Mouse (Mus musculus) bone marrow, adult 2 months (tissue): Measurements from ENCODE around the gene Proser1. TPM values are rescaled to one million over a fixed set of nuclear protein-coding genes. Genes with fewer than 3 reads are reported as not detected.

Experiments
- H3K27ac ChIP-seq: fragments of 200-500 bp; 2 replicates; pipeline ENCODE4 v1.5.1; 2012; ENCODE audit warnings: low read depth, mild to moderate bottlenecking, control low read depth, inconsistent platforms, low read length; ENCODE audit not compliant: control insufficient read depth, poor library complexity, insufficient read depth
- H3K4me1 ChIP-seq: fragments of 200-500 bp; 2 replicates; pipeline ENCODE4 v1.6.1; 2011; ENCODE audit warnings: low read length; ENCODE audit not compliant: control insufficient read depth, insufficient read depth
- H3K4me3 ChIP-seq: fragments of 200-500 bp; replicated peaks from 2 replicates; pipeline ENCODE3; 2011; ENCODE audit warnings: mild to moderate bottlenecking, low read depth, low read length, control low read depth; ENCODE audit not compliant: control insufficient read depth
- CTCF ChIP-seq: fragments of 200-500 bp; IDR thresholded peaks from 2 replicates; pipeline ENCODE4 v1.5.1; 2011; ENCODE audit warnings: low read length, control low read depth; ENCODE audit not compliant: control insufficient read depth, insufficient read depth
- POLR2A ChIP-seq: fragments of 200-500 bp; IDR thresholded peaks from 2 replicates; pipeline ENCODE4 v1.6.1; 2011; ENCODE audit warnings: low read depth, mild to moderate bottlenecking, control low read depth, low read length, borderline replicate concordance; ENCODE audit not compliant: control insufficient read depth
- WGBS: fragments of 180-500 bp; shearing (Covaris S2); methylation state at CpG from one replicate; pipeline ENCODE4 v1.1.7; 2018; 5-methylcytosine and 5-hydroxymethylcytosine counted together
- polyA plus RNA-seq: library from polyadenylated mRNA; stranded (reverse); fragments of >200 nt; gene quantifications from 2 replicates; pipeline ENCODE4 v1.2.4, GENCODE M21; 2011; ENCODE audit warnings: low replicate concordance; ENCODE audit not compliant: missing spikeins, insufficient read depth, insufficient read length

Gene Proser1
- polyA plus RNA-seq, 1 experiment = 6.0 TPM

DNA sequence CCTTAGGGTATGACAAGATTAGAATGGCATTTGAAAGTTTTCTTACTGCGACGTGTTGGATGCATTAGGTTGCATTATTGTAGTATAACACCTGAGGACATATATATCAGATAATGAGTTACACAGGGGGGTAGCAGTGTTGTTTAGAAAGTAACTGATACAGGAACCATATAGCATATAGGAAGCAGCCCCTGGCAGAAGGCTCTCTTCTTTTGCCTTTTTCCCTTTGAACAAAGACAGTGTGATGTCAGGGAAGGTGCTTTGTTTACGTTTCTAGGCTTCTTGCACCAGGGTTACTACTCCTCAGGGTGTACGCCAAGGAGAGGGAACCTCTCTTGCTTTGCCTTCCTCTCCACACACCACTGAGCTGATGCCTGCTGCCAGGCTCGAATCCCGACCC is 24.9 kb downstream of the Proser1 start, which contains the start of gene Stoml3:
Gene Stoml3 (plus strand): TSS at position 301 of the 400 bp plus-strand sequence.
- peaks cover 1% of the 10 kb centered on the region for H3K4me1 ChIP-seq
- no peak within 1 kb of the TSS for H3K27ac ChIP-seq
- WGBS = 74% methylated on average over 6 of the region's 6 CpGs
- H3K4me3 ChIP-seq = no peak within 1 kb of the TSS
- TF ChIP-seq POLR2A (no peak), CTCF (no peak)

GRCm38 (mm10) chr3:53498351-53498905 is 35.0 kb downstream of the Proser1 start:
- Histone ChIP-seq H3K4me3 (no peak overlapping the region), H3K27ac (no peak overlapping the region), H3K4me1 (no peaks in the 10 kb centered on the region; the same call in 1 of the 2 replicates)
- 84% methylated on average over 6 of the region's 6 CpGs for WGBS
- no peak for TF ChIP-seq CTCF
- TF ChIP-seq POLR2A = no peak

DNA sequence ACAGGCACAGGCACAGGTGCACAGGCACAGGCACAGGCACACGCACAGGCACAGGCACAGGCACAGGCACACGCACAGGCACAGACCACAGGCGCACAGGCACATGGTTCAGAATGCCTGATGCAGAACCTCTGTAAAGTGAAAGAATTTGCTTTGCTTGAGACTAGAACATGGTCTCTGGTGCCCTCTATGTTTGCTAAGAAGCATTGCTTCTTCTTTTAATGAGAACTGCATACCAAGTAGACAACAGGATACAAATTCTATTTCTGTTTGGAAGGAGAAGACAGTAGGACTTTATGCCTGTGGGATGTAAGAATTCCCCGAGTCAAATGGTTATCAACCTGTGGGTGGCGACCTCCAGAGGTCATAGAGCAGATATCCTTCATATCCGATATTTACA is 39.0 kb downstream of the Proser1 start:
- TF ChIP-seq POLR2A = no peak
- TF ChIP-seq CTCF = no peak
- H3K4me3 ChIP-seq = no peak overlapping the region
- no peak overlapping the region for H3K27ac ChIP-seq
- WGBS = 39% methylated on average over 6 of the region's 6 CpGs
- no peaks in the 10 kb centered on the region; the same call in 1 of the 2 replicates for H3K4me1 ChIP-seq

- Histone ChIP-seq H3K4me3 (no peak overlapping the region), H3K27ac (no peak overlapping the region), H3K4me1 (no peaks in the 10 kb centered on the region)
- WGBS = 53% methylated on average over 5 of the region's 5 CpGs
- TF ChIP-seq CTCF (no peak), POLR2A (no peak)
These were observed 49.6 kb downstream of the Proser1 start for GRCm38 (mm10) chr3:53513096-53513495.

GRCm38 (mm10) chr3:53514221-53515065 is 51.0 kb downstream of the Proser1 start:
- no peaks in the 10 kb centered on the region for H3K4me1 ChIP-seq
- no peak overlapping the region for H3K27ac ChIP-seq
- 52% methylated on average over 4 of the region's 4 CpGs for WGBS
- TF ChIP-seq POLR2A = no peak
- no peak for TF ChIP-seq CTCF
- no peak overlapping the region for H3K4me3 ChIP-seq

GRCm38 (mm10) chr3:53522794-53523193 is 59.3 kb downstream of the Proser1 start:
- Histone ChIP-seq H3K4me1 (no peaks in the 10 kb centered on the region), H3K4me3 (no peak overlapping the region), H3K27ac (no peak overlapping the region)
- TF ChIP-seq POLR2A = no peak
- TF ChIP-seq CTCF = no peak
- WGBS = 36% methylated on average over 10 of the region's 10 CpGs

GRCm38 (mm10) chr3:53525737-53526136 is 62.3 kb downstream of the Proser1 start:
- Histone ChIP-seq H3K27ac (no peak overlapping the region), H3K4me1 (no peaks in the 10 kb centered on the region), H3K4me3 (no peak overlapping the region)
- 7% methylated on average over 21 of the region's 21 CpGs for WGBS
- TF ChIP-seq CTCF (peak; percentile 62), POLR2A (no peak)

DNA sequence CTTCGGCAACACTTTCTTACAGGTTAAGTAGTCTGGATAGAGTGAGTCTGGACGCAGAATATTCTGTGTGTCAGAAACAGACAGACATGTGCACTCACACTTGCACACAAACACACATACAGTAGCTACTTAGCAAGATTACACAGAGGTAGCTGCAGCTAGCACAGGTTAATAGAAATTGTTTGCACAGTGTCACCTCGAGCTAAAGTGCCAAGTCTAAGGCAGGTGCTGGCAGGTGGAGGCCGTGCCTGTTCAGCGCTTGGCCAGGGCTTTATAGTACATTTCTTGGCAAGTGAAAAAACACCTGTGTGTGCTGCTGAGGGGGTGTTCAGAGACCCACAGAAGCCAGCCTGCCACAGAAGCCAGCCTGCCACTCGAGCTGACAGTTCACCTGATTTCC is 66.8 kb downstream of the Proser1 start:
- Histone ChIP-seq H3K4me3 (no peak overlapping the region), H3K27ac (no peak overlapping the region), H3K4me1 (no peaks in the 10 kb centered on the region)
- 70% methylated on average over 6 of the region's 6 CpGs for WGBS
- TF ChIP-seq CTCF = no peak
- TF ChIP-seq POLR2A = no peak

Other genes starting within 250 kb of the Proser1 start
- 1.9 and 4.0 TPM in 2 replicates for gene Nhlrc3, start 334 bp upstream of the Proser1 start, polyA plus RNA-seq
- not detected in 2 replicates for gene Stoml3, start 25.0 kb downstream of the Proser1 start, polyA plus RNA-seq
- gene Frem2, start 193.7 kb downstream of the Proser1 start, polyA plus RNA-seq = 0.22 TPM in 1 of 2 replicates, not detected in the other